Mouse (Mus musculus) myocyte (in vitro differentiated cells): Measurements from ENCODE around the gene Itpk1.

Experiments used
- CEBPB ChIP-seq: IDR thresholded peaks from 2 replicates; pipeline ENCODE4 v1.6.1; 2011; ENCODE audit warnings: mild to moderate bottlenecking, moderate library complexity; ENCODE audit not compliant: poor library complexity, insufficient read depth, severe bottlenecking
- E2F4 ChIP-seq: IDR thresholded peaks from one replicate; pipeline ENCODE4 v1.6.1; 2011; ENCODE audit warnings: mild to moderate bottlenecking, control low read depth, moderate library complexity; ENCODE audit not compliant: insufficient read depth
- MAX ChIP-seq: IDR thresholded peaks from one replicate; pipeline ENCODE4 v1.6.1; 2011; ENCODE audit warnings: low read depth, mild to moderate bottlenecking, control low read depth
- MYOD1 ChIP-seq, 3 experiments: IDR thresholded peaks; one replicate each; pipeline ENCODE4 v1.6.1; 2011; ENCODE audit warnings: control low read depth in 2 of 3, low read depth in 2 of 3, mild to moderate bottlenecking in 2 of 3, moderate library complexity in 1 of 3; ENCODE audit not compliant: insufficient read length in 2 of 3, control insufficient read depth in 1 of 3
- POLR2A ChIP-seq: IDR thresholded peaks from one replicate; pipeline ENCODE4 v1.6.1; 2011; ENCODE audit warnings: low read depth, mild to moderate bottlenecking, control low read depth, moderate library complexity; ENCODE audit not compliant: insufficient read length
- POLR2AphosphoS2 ChIP-seq: IDR thresholded peaks from one replicate; pipeline ENCODE4 v1.6.1; 2011; ENCODE audit warnings: low read depth, control low read depth; ENCODE audit not compliant: insufficient read length
- REST ChIP-seq: IDR thresholded peaks from one replicate; pipeline ENCODE4 v1.6.1; 2011; ENCODE audit warnings: mild to moderate bottlenecking, control low read depth, moderate library complexity; ENCODE audit not compliant: insufficient read depth, insufficient read length
- SRF ChIP-seq: IDR thresholded peaks from one replicate; pipeline ENCODE4 v1.6.1; 2011; ENCODE audit warnings: low read depth; ENCODE audit not compliant: control insufficient read depth, insufficient read length
- TCF12 ChIP-seq: IDR thresholded peaks from one replicate; pipeline ENCODE4 v1.6.1; 2011; ENCODE audit warnings: mild to moderate bottlenecking, control low read depth; ENCODE audit not compliant: poor library complexity, insufficient read depth, severe bottlenecking
- TCF3 ChIP-seq: IDR thresholded peaks from one replicate; pipeline ENCODE4 v1.6.1; 2011; ENCODE audit warnings: low read depth, control low read depth; ENCODE audit not compliant: insufficient read length
- USF1 ChIP-seq: IDR thresholded peaks from one replicate; pipeline ENCODE4 v1.6.1; 2011; ENCODE audit warnings: low read depth, mild to moderate bottlenecking, control low read depth, moderate library complexity

DNA sequence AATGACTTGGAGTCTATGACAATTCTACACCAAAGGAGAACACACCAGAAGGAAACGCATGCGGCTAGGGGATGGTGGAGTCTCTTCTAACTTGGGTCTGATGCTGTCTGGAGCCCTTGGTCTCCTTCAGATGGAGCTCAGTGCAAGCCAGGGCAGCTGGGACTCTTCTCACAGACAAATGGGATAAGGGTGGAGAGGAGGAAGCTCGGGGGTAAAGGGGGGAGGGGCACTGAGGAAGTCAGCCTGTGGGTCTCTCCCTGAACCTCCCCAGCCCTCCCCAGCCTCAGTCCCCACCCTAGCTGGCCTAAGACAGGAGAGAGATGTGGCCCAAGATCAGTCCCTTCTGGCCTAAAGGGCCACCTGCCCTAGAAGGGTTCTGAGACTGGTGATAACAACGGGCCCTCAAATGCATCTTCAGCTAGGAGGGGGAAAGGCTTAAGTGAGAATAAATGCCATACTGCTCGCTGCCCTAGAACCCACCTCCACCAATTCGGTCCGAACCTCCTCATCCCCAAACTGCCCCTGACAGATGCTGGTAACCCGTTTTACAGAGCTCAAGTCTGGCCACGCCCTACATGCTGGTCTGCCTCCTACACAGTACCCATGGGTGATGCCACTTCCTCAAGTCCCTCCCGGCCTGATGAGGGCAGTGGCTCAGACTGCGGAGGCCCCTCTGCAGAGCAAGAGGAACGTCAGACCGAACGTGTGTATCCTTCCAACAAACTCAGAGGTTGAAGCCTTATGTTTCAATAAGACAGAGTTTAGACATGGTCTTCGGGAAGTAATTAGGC lies 14.8 kb downstream of the Itpk1 start:
- TF ChIP-seq SRF (no peak), CEBPB (no peak), POLR2A (no peak), MAX (no peak), MYOD1 (IDR thresholded peaks at IDR 0.05; ENCODE audit: control insufficient read depth in 1 of 3, insufficient read length in 2 of 3, low read depth in 2 of 3) (no peak), POLR2AphosphoS2 (no peak), USF1 (no peak), TCF12 (no peak), E2F4 (no peak), REST (no peak), TCF3 (no peak)
